Mouse (Mus musculus) layer of hippocampus, adult 6 months (tissue): ENCODE results near the gene Vmn1r180. TPM values are rescaled to one million over a fixed set of nuclear protein-coding genes. Genes with fewer than 3 reads are reported as not detected.

Source experiments
- long read RNA-seq, 2 experiments: library from polyadenylated mRNA; unstranded; transcript quantifications; one replicate each; pipeline ENCODE4 v2.0.0; 2019 to 2020
- polyA plus RNA-seq: library from polyadenylated mRNA; unstranded; fragments of <200 nt; fragmentation: Nextera tagmentation; gene quantifications from 2 replicates; pipeline ENCODE4 v1.2.3, GENCODE M21; 2021

Gene Vmn1r180
- not detected in 2 replicates for polyA plus RNA-seq
- long read RNA-seq, experiment 1, result 0 reads
- long read RNA-seq, experiment 2, result 0 reads

DNA sequence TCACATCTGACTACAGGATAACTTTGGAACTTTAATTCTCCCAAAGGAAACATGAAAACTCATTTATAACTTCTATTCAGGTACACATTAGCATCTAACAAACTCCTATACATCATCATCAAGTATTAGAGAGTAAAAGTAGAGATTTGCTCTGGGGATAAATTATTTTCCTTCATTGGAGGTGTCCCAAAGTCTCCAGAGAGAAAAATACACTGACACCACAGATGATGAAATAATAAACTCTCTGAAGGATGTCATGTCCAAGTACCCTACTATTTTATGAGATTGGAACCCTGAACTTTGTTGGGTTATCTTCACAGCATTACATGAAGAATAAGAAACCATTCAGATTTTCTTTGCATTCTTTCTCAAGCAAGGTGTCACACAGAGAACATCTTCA, at the start of gene Vmn1r180:
Gene Vmn1r180 (plus strand): TSS at position 301 of the 400 bp plus-strand sequence.

DNA sequence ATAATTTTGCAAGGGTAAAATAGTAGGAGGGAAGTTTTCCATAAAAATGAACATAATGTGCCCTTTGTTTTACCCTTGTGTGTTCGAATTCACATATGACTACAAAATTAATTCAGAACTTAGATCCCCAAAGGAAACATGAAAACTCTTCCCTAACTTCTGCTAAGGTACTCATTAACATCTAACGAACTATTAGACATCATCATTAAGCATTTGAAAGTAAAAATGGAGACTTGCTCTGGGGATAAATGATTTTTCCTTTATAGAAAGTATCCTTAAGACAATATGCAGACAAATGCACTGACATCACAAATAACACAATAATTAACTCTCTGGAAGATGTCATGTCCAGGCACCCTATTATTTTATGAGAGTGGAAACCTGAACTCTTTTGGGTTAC, 23.8 kb upstream of the Vmn1r180 start, which contains the start of gene Vmn1r179:
Gene Vmn1r179 (plus strand): TSS at position 301 of the 400 bp plus-strand sequence.

DNA sequence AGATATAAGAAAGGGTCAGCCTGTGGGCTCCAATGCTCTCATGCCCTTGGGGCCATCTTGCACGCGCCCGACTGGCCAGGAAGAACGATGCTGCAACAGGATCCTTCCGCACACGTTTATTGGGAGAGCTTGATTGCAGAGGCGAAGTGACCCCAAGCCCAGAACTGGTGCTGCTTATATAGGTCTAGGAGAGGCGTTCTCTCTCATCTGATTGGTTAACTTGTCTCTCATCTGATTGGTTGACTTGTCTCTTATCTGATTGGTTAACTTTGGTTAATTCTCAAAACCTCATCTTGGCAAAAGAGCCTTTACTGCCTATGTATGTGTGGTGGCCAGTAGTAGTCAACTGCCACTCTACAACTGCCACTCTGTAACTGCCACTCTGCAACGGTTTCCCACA, 23.9 kb downstream of the Vmn1r180 start, which contains the start of gene Vmn1r181:
Gene Vmn1r181 (plus strand): TSS at position 301 of the 400 bp plus-strand sequence.

DNA sequence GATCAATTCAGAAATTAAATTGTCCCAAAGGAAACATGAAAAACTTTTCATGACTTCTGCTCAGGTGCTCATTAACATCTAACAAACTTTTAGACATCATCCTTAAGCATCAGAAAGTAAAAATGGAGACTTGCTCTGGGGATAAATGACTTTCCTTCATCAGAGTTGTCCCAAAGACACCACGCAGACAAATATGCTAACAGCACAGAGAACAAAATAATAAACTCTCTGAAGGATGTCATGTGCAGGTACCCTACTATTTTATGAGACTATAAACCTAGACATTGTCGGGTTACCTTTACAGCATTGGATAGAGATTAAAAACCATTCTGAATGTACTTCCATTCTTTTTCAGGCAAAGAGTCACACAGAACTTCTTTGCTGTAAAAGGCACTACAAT, 51.0 kb downstream of the Vmn1r180 start, which contains the start of gene V1rd19:
Gene V1rd19 (plus strand): TSS at position 301 of the 400 bp plus-strand sequence.

Other genes starting within 250 kb of the Vmn1r180 start
- gene Vmn1r173, start 249.9 kb upstream of the Vmn1r180 start, polyA plus RNA-seq, result not detected in 2 replicates
- gene Vmn1r174, start 198.4 kb upstream of the Vmn1r180 start, polyA plus RNA-seq, result not detected in 2 replicates
- not detected in 2 replicates for gene Vmn1r175, start 140.0 kb upstream of the Vmn1r180 start, polyA plus RNA-seq
- gene Vmn1r176, start 113.3 kb upstream of the Vmn1r180 start, polyA plus RNA-seq, result not detected in 2 replicates
- not detected in 2 replicates for gene Vmn1r177, start 84.2 kb upstream of the Vmn1r180 start, polyA plus RNA-seq
- not detected in 2 replicates for gene Vmn1r178, start 58.6 kb upstream of the Vmn1r180 start, polyA plus RNA-seq
- gene Vmn1r179, start 23.7 kb upstream of the Vmn1r180 start, polyA plus RNA-seq, result not detected in 2 replicates
- gene Vmn1r181, start 24.0 kb downstream of the Vmn1r180 start, polyA plus RNA-seq, result not detected in 2 replicates
- gene V1rd19, start 51.1 kb downstream of the Vmn1r180 start, polyA plus RNA-seq, result not detected in 2 replicates
- gene Vmn1r183, start 102.6 kb downstream of the Vmn1r180 start, polyA plus RNA-seq, result not detected in 2 replicates
- 18.2 and 19.7 TPM in 2 replicates for gene Zfp180, start 131.3 kb downstream of the Vmn1r180 start, polyA plus RNA-seq
- 2.3 TPM in 2 replicates for gene Zfp112, start 161.7 kb downstream of the Vmn1r180 start, polyA plus RNA-seq
- 11.1 and 12.1 TPM in 2 replicates for gene Zfp235, start 183.5 kb downstream of the Vmn1r180 start, polyA plus RNA-seq
- 0.94 and 1.2 TPM in 2 replicates for gene Zfp114, start 224.4 kb downstream of the Vmn1r180 start, polyA plus RNA-seq